Mouse (Mus musculus): ENCODE data around the gene Nit2. TPM values are rescaled to one million over a fixed set of nuclear protein-coding genes. Genes with fewer than 3 reads are reported as not detected.

The Nit2 gene
- polyA plus RNA-seq, 1 experiment, result 22.4 TPM

- peaks cover 26% of the 10 kb centered on the region for H3K36me3 ChIP-seq (ENCODE audit: control insufficient read depth, insufficient read depth)
- no peaks in the 10 kb centered on the region for H3K27me3 ChIP-seq (ENCODE audit: control insufficient read depth, insufficient read depth, insufficient read length)
- peak overlapping the region; percentile 71 for H3K4me2 ChIP-seq (ENCODE audit: low read depth)
- TF ChIP-seq USF1 (IDR thresholded peaks at IDR 0.05; ENCODE audit: low read depth), result no peak
- TF ChIP-seq TCF12 (IDR thresholded peaks at IDR 0.05; ENCODE audit: insufficient read depth, poor library complexity, severe bottlenecking), result no peak
- no peak for TF ChIP-seq POLR2AphosphoS2 (IDR thresholded peaks at IDR 0.05; ENCODE audit: insufficient read length, low read depth)
- no peak for TF ChIP-seq POLR2A (IDR thresholded peaks at IDR 0.05; ENCODE audit: insufficient read length, low read depth)
- no peak for TF ChIP-seq CEBPB (IDR thresholded peaks at IDR 0.05; ENCODE audit: insufficient read depth, poor library complexity, severe bottlenecking)
- TF ChIP-seq MAX (IDR thresholded peaks at IDR 0.05; ENCODE audit: low read depth), result no peak
- no peak for TF ChIP-seq REST (IDR thresholded peaks at IDR 0.05; ENCODE audit: insufficient read depth, insufficient read length)
- no peak for TF ChIP-seq MYOG (IDR thresholded peaks at IDR 0.05; ENCODE audit: control insufficient read depth in 1 of 3, insufficient read depth in 1 of 3, insufficient read length in 2 of 3, low read depth in 2 of 3)
- TF ChIP-seq MYOD1 (IDR thresholded peaks at IDR 0.05; ENCODE audit: control insufficient read depth in 1 of 3, insufficient read length in 2 of 3, low read depth in 2 of 3), result no peak
- no peak for TF ChIP-seq TCF3 (IDR thresholded peaks at IDR 0.05; ENCODE audit: insufficient read length, low read depth)
- TF ChIP-seq SRF (IDR thresholded peaks at IDR 0.05; ENCODE audit: control insufficient read depth, insufficient read length, low read depth), result no peak
- no peak for TF ChIP-seq E2F4 (IDR thresholded peaks at IDR 0.05; ENCODE audit: insufficient read depth)
- H3ac ChIP-seq (ENCODE audit: control insufficient read depth, insufficient read length), result peak overlapping the region; percentile 72
- H3K79me2 ChIP-seq (ENCODE audit: control insufficient read depth, insufficient read depth), result no peaks in the 10 kb centered on the region
- H3K4me3 ChIP-seq, result peak overlapping the region; percentile 42
Measured at GRCm38 (mm10) chr16:57167514-57167912, 372 bp upstream of the Nit2 start.

DNA sequence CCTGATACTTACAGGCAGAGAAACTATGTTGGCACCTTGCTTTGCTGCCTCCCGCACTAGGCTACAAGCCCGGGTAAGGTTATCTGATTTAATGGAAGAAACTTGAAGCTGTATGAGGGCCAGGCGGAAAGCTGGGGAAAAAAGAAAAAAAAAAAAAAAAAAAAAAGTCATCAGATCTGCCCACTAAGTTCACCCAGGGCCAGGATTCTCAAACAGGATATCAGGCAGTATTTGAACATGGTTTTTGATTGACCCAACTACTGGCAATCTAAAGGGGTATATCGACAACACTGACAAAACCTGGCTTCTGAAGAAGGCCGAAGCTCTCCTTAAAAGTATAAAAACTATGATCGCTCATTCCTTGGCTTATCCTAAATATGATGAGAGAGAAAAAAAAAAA is 1.1 kb downstream of the Nit2 start:
- H3K79me2 ChIP-seq (ENCODE audit: control insufficient read depth, insufficient read depth), result no peaks in the 10 kb centered on the region
- no peaks in the 10 kb centered on the region for H3K27me3 ChIP-seq (ENCODE audit: control insufficient read depth, insufficient read depth, insufficient read length)
- H3ac ChIP-seq (ENCODE audit: control insufficient read depth, insufficient read length), result no peak overlapping the region
- TF ChIP-seq MYOD1 (IDR thresholded peaks at IDR 0.05; ENCODE audit: control insufficient read depth in 1 of 3, insufficient read length in 2 of 3, low read depth in 2 of 3), result no peak
- no peak for TF ChIP-seq TCF3 (IDR thresholded peaks at IDR 0.05; ENCODE audit: insufficient read length, low read depth)
- TF ChIP-seq MAX (IDR thresholded peaks at IDR 0.05; ENCODE audit: low read depth), result no peak
- no peak for TF ChIP-seq CEBPB (IDR thresholded peaks at IDR 0.05; ENCODE audit: insufficient read depth, poor library complexity, severe bottlenecking)
- no peak for TF ChIP-seq SRF (IDR thresholded peaks at IDR 0.05; ENCODE audit: control insufficient read depth, insufficient read length, low read depth)
- no peak for TF ChIP-seq POLR2A (IDR thresholded peaks at IDR 0.05; ENCODE audit: insufficient read length, low read depth)
- TF ChIP-seq MYOG (IDR thresholded peaks at IDR 0.05; ENCODE audit: control insufficient read depth in 1 of 3, insufficient read depth in 1 of 3, insufficient read length in 2 of 3, low read depth in 2 of 3), result no peak
- TF ChIP-seq TCF12 (IDR thresholded peaks at IDR 0.05; ENCODE audit: insufficient read depth, poor library complexity, severe bottlenecking), result no peak
- no peak for TF ChIP-seq REST (IDR thresholded peaks at IDR 0.05; ENCODE audit: insufficient read depth, insufficient read length)
- no peak for TF ChIP-seq POLR2AphosphoS2 (IDR thresholded peaks at IDR 0.05; ENCODE audit: insufficient read length, low read depth)
- TF ChIP-seq E2F4 (IDR thresholded peaks at IDR 0.05; ENCODE audit: insufficient read depth), result no peak
- no peak for TF ChIP-seq USF1 (IDR thresholded peaks at IDR 0.05; ENCODE audit: low read depth)
- peaks cover 29% of the 10 kb centered on the region for H3K36me3 ChIP-seq (ENCODE audit: control insufficient read depth, insufficient read depth)
- peak overlapping the region; percentile 90 for H3K4me2 ChIP-seq (ENCODE audit: low read depth)
- peak overlapping the region; percentile 42 for H3K4me3 ChIP-seq

DNA sequence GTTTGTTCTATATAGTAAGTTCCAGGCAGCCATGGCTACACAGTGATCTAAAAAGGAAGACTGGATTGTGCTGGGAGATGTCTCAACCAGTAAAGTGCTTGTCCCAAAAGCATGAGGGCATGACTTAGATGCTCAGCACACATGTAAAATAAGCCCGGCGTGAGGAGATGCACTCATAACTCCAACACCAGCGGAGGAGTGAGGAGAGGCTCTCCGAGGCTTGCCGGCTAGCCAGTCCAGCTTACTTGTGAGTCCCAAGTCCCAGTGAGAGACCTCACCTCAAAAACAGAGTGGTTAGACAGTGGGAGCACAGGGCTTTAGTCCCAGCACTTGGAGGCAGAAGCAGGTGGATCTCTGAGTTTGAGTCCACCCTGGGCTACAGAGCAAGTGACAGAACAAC is 2.0 kb downstream of the Nit2 start:
- Histone ChIP-seq H3ac (ENCODE audit: control insufficient read depth, insufficient read length) (no peak overlapping the region), H3K27me3 (ENCODE audit: control insufficient read depth, insufficient read depth, insufficient read length) (no peaks in the 10 kb centered on the region), H3K36me3 (ENCODE audit: control insufficient read depth, insufficient read depth) (peaks cover 20% of the 10 kb centered on the region), H3K4me2 (ENCODE audit: low read depth) (no peak overlapping the region), H3K4me3 (no peak overlapping the region), H3K79me2 (ENCODE audit: control insufficient read depth, insufficient read depth) (no peaks in the 10 kb centered on the region)
- TF ChIP-seq TCF12 (IDR thresholded peaks at IDR 0.05; ENCODE audit: insufficient read depth, poor library complexity, severe bottlenecking), result no peak
- TF ChIP-seq TCF3 (IDR thresholded peaks at IDR 0.05; ENCODE audit: insufficient read length, low read depth), result no peak
- no peak for TF ChIP-seq MAX (IDR thresholded peaks at IDR 0.05; ENCODE audit: low read depth)
- TF ChIP-seq REST (IDR thresholded peaks at IDR 0.05; ENCODE audit: insufficient read depth, insufficient read length), result no peak
- TF ChIP-seq MYOG (IDR thresholded peaks at IDR 0.05; ENCODE audit: control insufficient read depth in 1 of 3, insufficient read depth in 1 of 3, insufficient read length in 2 of 3, low read depth in 2 of 3), result no peak
- TF ChIP-seq SRF (IDR thresholded peaks at IDR 0.05; ENCODE audit: control insufficient read depth, insufficient read length, low read depth), result no peak
- no peak for TF ChIP-seq POLR2A (IDR thresholded peaks at IDR 0.05; ENCODE audit: insufficient read length, low read depth)
- no peak for TF ChIP-seq E2F4 (IDR thresholded peaks at IDR 0.05; ENCODE audit: insufficient read depth)
- TF ChIP-seq CEBPB (IDR thresholded peaks at IDR 0.05; ENCODE audit: insufficient read depth, poor library complexity, severe bottlenecking), result no peak
- TF ChIP-seq USF1 (IDR thresholded peaks at IDR 0.05; ENCODE audit: low read depth), result no peak
- TF ChIP-seq POLR2AphosphoS2 (IDR thresholded peaks at IDR 0.05; ENCODE audit: insufficient read length, low read depth), result no peak
- TF ChIP-seq MYOD1 (IDR thresholded peaks at IDR 0.05; ENCODE audit: control insufficient read depth in 1 of 3, insufficient read length in 2 of 3, low read depth in 2 of 3), result no peak

- Histone ChIP-seq H3K4me3 (no peak overlapping the region), H3K79me2 (ENCODE audit: control insufficient read depth, insufficient read depth) (no peaks in the 10 kb centered on the region), H3K36me3 (ENCODE audit: control insufficient read depth, insufficient read depth) (peaks cover 17% of the 10 kb centered on the region), H3ac (ENCODE audit: control insufficient read depth, insufficient read length) (no peak overlapping the region), H3K4me2 (ENCODE audit: low read depth) (no peak overlapping the region), H3K27me3 (ENCODE audit: control insufficient read depth, insufficient read depth, insufficient read length) (no peaks in the 10 kb centered on the region)
- TF ChIP-seq MYOG (IDR thresholded peaks at IDR 0.05; ENCODE audit: control insufficient read depth in 1 of 3, insufficient read depth in 1 of 3, insufficient read length in 2 of 3, low read depth in 2 of 3) (no peak), REST (IDR thresholded peaks at IDR 0.05; ENCODE audit: insufficient read depth, insufficient read length) (no peak)
Measured at GRCm38 (mm10) chr16:57163694-57164093, 3.4 kb downstream of the Nit2 start.

- H3K4me2 ChIP-seq (ENCODE audit: low read depth), result no peak overlapping the region
- no peaks in the 10 kb centered on the region for H3K27me3 ChIP-seq (ENCODE audit: control insufficient read depth, insufficient read depth, insufficient read length)
- peaks cover 17% of the 10 kb centered on the region for H3K36me3 ChIP-seq (ENCODE audit: control insufficient read depth, insufficient read depth)
- H3K79me2 ChIP-seq (ENCODE audit: control insufficient read depth, insufficient read depth), result no peaks in the 10 kb centered on the region
- no peak overlapping the region for H3K4me3 ChIP-seq
- TF ChIP-seq POLR2AphosphoS2 (IDR thresholded peaks at IDR 0.05; ENCODE audit: insufficient read length, low read depth) (no peak), POLR2A (IDR thresholded peaks at IDR 0.05; ENCODE audit: insufficient read length, low read depth) (no peak), MYOG (IDR thresholded peaks at IDR 0.05; ENCODE audit: control insufficient read depth in 1 of 3, insufficient read depth in 1 of 3, insufficient read length in 2 of 3, low read depth in 2 of 3) (no peak), SRF (IDR thresholded peaks at IDR 0.05; ENCODE audit: control insufficient read depth, insufficient read length, low read depth) (no peak), REST (IDR thresholded peaks at IDR 0.05; ENCODE audit: insufficient read depth, insufficient read length) (no peak), TCF3 (IDR thresholded peaks at IDR 0.05; ENCODE audit: insufficient read length, low read depth) (no peak), USF1 (IDR thresholded peaks at IDR 0.05; ENCODE audit: low read depth) (no peak), MYOD1 (IDR thresholded peaks at IDR 0.05; ENCODE audit: control insufficient read depth in 1 of 3, insufficient read length in 2 of 3, low read depth in 2 of 3) (no peak), E2F4 (IDR thresholded peaks at IDR 0.05; ENCODE audit: insufficient read depth) (no peak), TCF12 (IDR thresholded peaks at IDR 0.05; ENCODE audit: insufficient read depth, poor library complexity, severe bottlenecking) (no peak), MAX (IDR thresholded peaks at IDR 0.05; ENCODE audit: low read depth) (no peak), CEBPB (IDR thresholded peaks at IDR 0.05; ENCODE audit: insufficient read depth, poor library complexity, severe bottlenecking) (no peak)
- no peak overlapping the region for H3ac ChIP-seq (ENCODE audit: control insufficient read depth, insufficient read length)
Measured at GRCm38 (mm10) chr16:57162841-57163240, 4.3 kb downstream of the Nit2 start.
